Mouse (Mus musculus) midbrain, postnatal 0 days (tissue): ENCODE data around the gene Gatd1. TPM values are rescaled to one million over a fixed set of nuclear protein-coding genes. Genes with fewer than 3 reads are reported as not detected.
A peak's percentile ranks its signal among the peaks of the same experiment; 100 is the strongest.

Experiments
- ATAC-seq: fragments of 200-750 bp; cut with Nextera tagmentation; 2 replicates; pipeline ENCODE4 v1.8.0; 2017; ENCODE audit warnings: moderate number of reproducible peaks, mild to moderate bottlenecking, moderate TSS enrichment, moderate library complexity; ENCODE audit not compliant: low FRiP score
- DNase-seq: peaks from one replicate; pipeline ENCODE4 v3.0.0-alpha.2; 2015; ENCODE audit warnings: low spot score
- H3K27ac ChIP-seq: fragments of 300-500 bp; sonication (generic); 2 replicates; pipeline ENCODE4 v1.5.1; 2014; ENCODE audit warnings: low read depth, mild to moderate bottlenecking, low read length, mixed read lengths
- H3K27me3 ChIP-seq: fragments of 300-500 bp; sonication (generic); 2 replicates; pipeline ENCODE4 v1.6.1; 2014; ENCODE audit warnings: low read length, control low read depth, mixed read lengths; ENCODE audit not compliant: insufficient read depth
- H3K36me3 ChIP-seq: fragments of 300-500 bp; sonication (generic); 2 replicates; pipeline ENCODE4 v1.6.1; 2014; ENCODE audit warnings: low read length, control low read depth, mixed read lengths; ENCODE audit not compliant: insufficient read depth
- H3K4me1 ChIP-seq: fragments of 300-500 bp; sonication (generic); 2 replicates; pipeline ENCODE4 v1.6.1; 2014; ENCODE audit warnings: mild to moderate bottlenecking, control low read depth, antibody characterized with exemption, low read length, mixed read lengths; ENCODE audit not compliant: insufficient read depth
- H3K4me2 ChIP-seq: fragments of 300-500 bp; sonication (generic); 2 replicates; pipeline ENCODE4 v1.6.1; 2014; ENCODE audit warnings: low read depth, mild to moderate bottlenecking, low read length, mixed read lengths; ENCODE audit not compliant: poor library complexity, severe bottlenecking
- H3K4me3 ChIP-seq: fragments of 300-500 bp; sonication (generic); 2 replicates; pipeline ENCODE4 v1.5.1; 2014; ENCODE audit warnings: low read depth, mild to moderate bottlenecking, low read length, moderate library complexity
- H3K9ac ChIP-seq: fragments of 300-500 bp; sonication (generic); replicated peaks from 2 replicates; pipeline ENCODE4 v1.6.1; 2014; ENCODE audit warnings: mild to moderate bottlenecking, low read length, moderate library complexity, mixed read lengths; ENCODE audit not compliant: poor library complexity, severe bottlenecking
- H3K9me3 ChIP-seq: fragments of 300-500 bp; sonication (generic); 2 replicates; pipeline ENCODE4 v1.6.1; 2016; ENCODE audit warnings: low read length, control low read depth
- CTCF ChIP-seq: IDR thresholded peaks from 2 replicates; pipeline ENCODE4 v1.5.1; 2016; ENCODE audit warnings: antibody characterized with exemption, mild to moderate bottlenecking
- WGBS: fragments of 180-500 bp; shearing (Covaris S2); extraction: QIAGEN DNeasy Blood & Tissue Kit; methylation state at CpG from one replicate; pipeline ENCODE4 v1.1.7; 2014; 5-methylcytosine and 5-hydroxymethylcytosine counted together
- polyA plus RNA-seq: library from polyadenylated mRNA; unstranded; fragments of >200 nt; fragmentation: Nextera tagmentation; extraction: Ambion mirVana; gene quantifications from 2 replicates; pipeline ENCODE4 v1.2.1, GENCODE M21; 2015
- total RNA-seq: library from RNA; depleted of rRNA; stranded (reverse); fragments of >200 nt; gene quantifications from 2 replicates; pipeline ENCODE4 v1.2.3, GENCODE M21; 2014

Gatd1 gene
- total and polyA plus RNA-seq, 2 experiments from 2014 or later, result 48.9 to 72.9 TPM

GRCm38 (mm10) chr7:141426948-141427730 lies 13.2 kb upstream of the Gatd1 start:
- 89% methylated on average over 12 of the region's 12 CpGs for WGBS

GRCm38 (mm10) chr7:141423811-141424210 lies 9.9 kb upstream of the Gatd1 start:
- Histone ChIP-seq H3K4me2 (no peak overlapping the region), H3K4me1 (peaks cover 7% of the 10 kb centered on the region), H3K36me3 (peaks cover 14% of the 10 kb centered on the region), H3K4me3 (no peak overlapping the region), H3K27ac (no peak overlapping the region), H3K27me3 (no peaks in the 10 kb centered on the region), H3K9me3 (no peaks in the 10 kb centered on the region), H3K9ac (no peak overlapping the region)
- ATAC-seq (no peak), DNase-seq (no peak)
- 75% methylated on average over 4 of the region's 4 CpGs for WGBS
- no peak for TF ChIP-seq CTCF

More at GRCm38 (mm10) chr7:141426948-141427730, 13.2 kb upstream of the Gatd1 start:
- no peak overlapping the region for H3K4me2 ChIP-seq
- peaks cover 33% of the 10 kb centered on the region for H3K36me3 ChIP-seq
- peaks cover 11% of the 10 kb centered on the region for H3K4me1 ChIP-seq
- no peaks in the 10 kb centered on the region for H3K27me3 ChIP-seq
- DNase-seq, result no peak
- no peak overlapping the region for H3K9ac ChIP-seq
- TF ChIP-seq CTCF, result no peak
- no peaks in the 10 kb centered on the region for H3K9me3 ChIP-seq
- H3K4me3 ChIP-seq, result no peak overlapping the region
- H3K27ac ChIP-seq, result no peak overlapping the region
- ATAC-seq, result no peak

GRCm38 (mm10) chr7:141420030-141420702 lies 6.2 kb upstream of the Gatd1 start:
- 84% methylated on average over 9 of the region's 9 CpGs for WGBS
- no peak overlapping the region for H3K9ac ChIP-seq
- no peaks in the 10 kb centered on the region for H3K36me3 ChIP-seq
- no peaks in the 10 kb centered on the region for H3K9me3 ChIP-seq
- no peak overlapping the region for H3K27ac ChIP-seq
- no peak overlapping the region for H3K4me3 ChIP-seq
- no peaks in the 10 kb centered on the region for H3K4me1 ChIP-seq
- DNase-seq (no peak), ATAC-seq (no peak)
- no peak for TF ChIP-seq CTCF
- no peaks in the 10 kb centered on the region for H3K27me3 ChIP-seq
- H3K4me2 ChIP-seq, result no peak overlapping the region

- ATAC-seq, result no peak
- H3K9me3 ChIP-seq, result no peaks in the 10 kb centered on the region
- WGBS, result 74% methylated on average over 7 of the region's 7 CpGs
- H3K27ac ChIP-seq, result no peak overlapping the region
- H3K4me1 ChIP-seq, result no peaks in the 10 kb centered on the region
- no peak overlapping the region for H3K4me2 ChIP-seq
- TF ChIP-seq CTCF, result no peak
- no peak overlapping the region for H3K4me3 ChIP-seq
- no peaks in the 10 kb centered on the region for H3K36me3 ChIP-seq
- no peak overlapping the region for H3K9ac ChIP-seq
- H3K27me3 ChIP-seq, result no peaks in the 10 kb centered on the region
- DNase-seq, result no peak
Measured at GRCm38 (mm10) chr7:141418970-141419369, 5.0 kb upstream of the Gatd1 start.

GRCm38 (mm10) chr7:141417731-141418681 lies 4.1 kb upstream of the Gatd1 start:
- H3K4me2 ChIP-seq, result no peak overlapping the region
- H3K4me3 ChIP-seq, result no peak overlapping the region
- TF ChIP-seq CTCF, result 0 out of 2 replicates have a peak, but pooled peaks have one; percentile 9
- H3K36me3 ChIP-seq, result no peaks in the 10 kb centered on the region
- H3K27me3 ChIP-seq, result no peaks in the 10 kb centered on the region
- H3K27ac ChIP-seq, result no peak overlapping the region
- H3K4me1 ChIP-seq, result no peaks in the 10 kb centered on the region
- DNase-seq, result no peak
- WGBS, result 74% methylated on average over 8 of the region's 8 CpGs
- no peaks in the 10 kb centered on the region for H3K9me3 ChIP-seq
- ATAC-seq, result no peak
- no peak overlapping the region for H3K9ac ChIP-seq
